ENCODE assay signal across 8 mouse cellular contexts in genomic region chr13:99398149-99398701, GRCm38 (mm10). TPM values are rescaled to one million over a fixed set of nuclear protein-coding genes. Genes with fewer than 3 reads are reported as not detected.
DNase-seq lines count a peak whose midpoint lies in the region; ATAC-seq and TF ChIP-seq lines count a peak whose summit lies in the region.

No protein-coding gene starts in this region.

- peaks cover under 1% of the 10 kb centered on the region for H3K79me3 ChIP-seq in C2C12 (ENCODE audit: low read depth)

- H3K9ac ChIP-seq in forebrain, embryonic 12.5 days = no peak overlapping the region; the same call in 1 of the 2 replicates

- peaks cover 38% of the 10 kb centered on the region for H3K4me1 ChIP-seq in forebrain, embryonic 12.5 days

- no peaks in the 10 kb centered on the region for H3K27me3 ChIP-seq in C2C12 (ENCODE audit: control insufficient read depth, insufficient read depth, insufficient read length)
- no peaks in the 10 kb centered on the region for H3K27me3 ChIP-seq in forebrain, embryonic 12.5 days

- H3K4me2 ChIP-seq in forebrain, embryonic 12.5 days = no peak overlapping the region

- no peaks in the 10 kb centered on the region for H3K9me3 ChIP-seq in forebrain, embryonic 12.5 days

- peak overlapping the region; percentile 10 for H3ac ChIP-seq in C2C12 (ENCODE audit: control insufficient read depth, insufficient read length, low read depth)

- 84% methylated on average over 12 of the region's 12 CpGs for WGBS in forebrain, embryonic 12.5 days

- ATAC-seq in forebrain, embryonic 12.5 days (ENCODE audit: low FRiP score) = no peak
- no peak for ATAC-seq in megakaryocyte, adult 5-6 weeks (ENCODE audit: poor library complexity, severe bottlenecking)

- H3K36me3 ChIP-seq in C2C12 (ENCODE audit: control insufficient read depth, insufficient read depth) = peaks cover 16% of the 10 kb centered on the region
- 0 out of 2 replicates have a peak, but pooled peaks cover 3% of the 10 kb centered on the region for H3K36me3 ChIP-seq in forebrain, embryonic 12.5 days (replicated peaks)

- no peak for TF ChIP-seq CTCF in C2C12 (IDR thresholded peaks at IDR 0.05; ENCODE audit: control insufficient read depth, insufficient read depth, insufficient read length)

- peaks cover 3% of the 10 kb centered on the region for H3K79me2 ChIP-seq in C2C12 (ENCODE audit: control insufficient read depth, insufficient read depth)

- H3K4me3 ChIP-seq in C2C12 (ENCODE audit: insufficient read depth, poor library complexity, severe bottlenecking) = no peak overlapping the region
- H3K4me3 ChIP-seq in forebrain, embryonic 12.5 days (replicated peaks) = no peak overlapping the region

- peak overlapping the region; percentile 37; the same call in 1 of the 2 replicates for H3K27ac ChIP-seq in forebrain, embryonic 12.5 days

- DNase-seq in adrenal gland, postnatal 10 days = peak; percentile 59
- DNase-seq in adrenal gland, postnatal 14 days = no peak
- DNase-seq in kidney, postnatal 25 days = peak; percentile 71 to 79
- DNase-seq in embryo, embryonic 11 days = no peak
- DNase-seq in urinary bladder, postnatal 10 days (ENCODE audit: low spot score) = no peak

TF ChIP-seq in C2C12, 6 proteins besides CTCF, POLR2A, EP300 and RAD21:
- TF ChIP-seq MAX (IDR thresholded peaks at IDR 0.05) (no peak), MYOG (IDR thresholded peaks at IDR 0.05; ENCODE audit: control insufficient read depth, extremely low read depth, insufficient read length) (no peak), FOSL1 (IDR thresholded peaks at IDR 0.05; ENCODE audit: insufficient read depth, low read length, poor library complexity, severe bottlenecking) (no peak), CEBPB (IDR thresholded peaks at IDR 0.05; ENCODE audit: low read depth) (no peak), USF1 (IDR thresholded peaks at IDR 0.05; ENCODE audit: low read depth) (no peak), MYOD1 (IDR thresholded peaks at IDR 0.05; ENCODE audit: control insufficient read depth, insufficient read length, low read depth) (no peak)
TF ChIP-seq in C2C12: peak in this region for 0.

RNA-seq across cellular contexts. Expression of gene Mrps27, which starts 53.6 kb away (rescaled TPM):
- total RNA-seq in adrenal gland, postnatal 10 days (2021) = 10 to 100 TPM; 51.6 to 56.7 TPM
- 52.0 and 54.7 TPM in 2 replicates for total RNA-seq in adrenal gland, postnatal 14 days (2021)
- polyA plus RNA-seq in C2C12 (2012; fragmentation: generic; extraction: Trizol) = 50.4 TPM
- 49.9 and 52.6 TPM in 2 replicates for polyA plus RNA-seq in forebrain, embryonic 12.5 days (2016; fragmentation: Nextera tagmentation; extraction: Ambion mirVana)
- total RNA-seq in megakaryocyte, adult 5-6 weeks (2015) = 7.9 and 8.6 TPM in 2 replicates
- total RNA-seq in megakaryocyte, adult 5-6 weeks (2017) = 6.2 and 11.4 TPM in 2 replicates

RNA-seq across cellular contexts. Expression of gene Ptcd2, which starts 53.7 kb away (rescaled TPM):
- total RNA-seq in adrenal gland, postnatal 10 days (2021) = 10 to 100 TPM; 33.8 to 43.0 TPM
- 35.2 and 43.1 TPM in 2 replicates for total RNA-seq in adrenal gland, postnatal 14 days (2021)
- polyA plus RNA-seq in C2C12 (2012; fragmentation: generic; extraction: Trizol) = 27.2 TPM
- polyA plus RNA-seq in forebrain, embryonic 12.5 days (2016; fragmentation: Nextera tagmentation; extraction: Ambion mirVana) = 47.6 and 48.0 TPM in 2 replicates
- 36.4 and 46.1 TPM in 2 replicates for total RNA-seq in megakaryocyte, adult 5-6 weeks (2015)
- 52.1 and 53.7 TPM in 2 replicates for total RNA-seq in megakaryocyte, adult 5-6 weeks (2017)

Comparison
In these comparisons a context has a peak if more than half of its experiments do, and no peak if none do; other contexts are left out.
1. DNase-seq: peak in adrenal gland, postnatal 10 days (single experiment) and kidney, postnatal 25 days (2 of 2); none in adrenal gland, postnatal 14 days (single experiment), embryo, embryonic 11 days (single experiment) and urinary bladder, postnatal 10 days (single experiment).